Mouse (Mus musculus) liver, embryonic 14.5 days (tissue): ENCODE measurements around the gene Npcd.

ENCODE experiments used
- CTCF ChIP-seq: IDR thresholded peaks from 2 replicates; pipeline ENCODE4 v1.5.1; 2016; ENCODE audit warnings: antibody characterized with exemption, low read depth, control low read depth
- EP300 ChIP-seq: IDR thresholded peaks from 2 replicates; pipeline ENCODE4 v1.6.1; 2016; ENCODE audit warnings: antibody characterized with exemption, low read depth

DNA sequence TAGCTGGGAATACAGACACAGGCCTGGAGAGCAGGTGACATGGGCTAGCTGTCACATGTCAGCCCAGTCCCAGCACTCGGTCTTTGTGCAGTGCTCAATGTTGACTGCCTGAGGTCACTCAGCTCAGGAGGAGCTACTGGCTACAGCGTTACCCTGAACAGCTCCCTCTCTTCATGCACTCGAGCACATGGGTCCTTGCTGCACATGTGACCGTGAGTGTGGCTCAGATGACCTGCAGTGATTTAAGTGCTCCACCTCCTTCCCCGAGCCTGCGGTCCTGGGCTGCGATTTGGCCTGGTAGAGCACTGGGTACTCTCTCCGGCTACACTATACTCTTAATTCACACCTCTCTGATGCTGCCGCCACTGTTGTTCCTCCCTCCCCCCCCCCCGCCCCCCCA lies 67.9 kb downstream of the Npcd start:
- no peak for TF ChIP-seq CTCF
- no peak for TF ChIP-seq EP300
